Mouse (Mus musculus) CD4-positive, CD25-positive, alpha-beta regulatory T cell, adult 4 months (primary cell): ENCODE measurements around the gene Fance. TPM values are rescaled to one million over a fixed set of nuclear protein-coding genes. Genes with fewer than 3 reads are reported as not detected.
"Not testable (repeated sequence)": the region's sequence is repeated elsewhere in the genome, so short reads cannot be mapped to it uniquely, and the experiment has no call there.

Experiments
- ATAC-seq: one replicate; pipeline ENCODE4 v1.8.0; 2017
- polyA plus RNA-seq, 2 experiments: library from polyadenylated mRNA; unstranded; fragments of 100-300 nt; shearing (Covaris generic); gene quantifications; one replicate each; pipeline ENCODE4 v1.2.1; 2017

The Fance gene
- polyA plus RNA-seq, 2 experiments from 2014 or later: 3.7 to 7.7 TPM

- ATAC-seq: no peak
These were observed 19.6 kb upstream of the Fance start for GRCm38 (mm10) chr17:28293716-28294115.

GRCm38 (mm10) chr17:28294449-28295333, 18.6 kb upstream of the Fance start:
- no peak for ATAC-seq

DNA sequence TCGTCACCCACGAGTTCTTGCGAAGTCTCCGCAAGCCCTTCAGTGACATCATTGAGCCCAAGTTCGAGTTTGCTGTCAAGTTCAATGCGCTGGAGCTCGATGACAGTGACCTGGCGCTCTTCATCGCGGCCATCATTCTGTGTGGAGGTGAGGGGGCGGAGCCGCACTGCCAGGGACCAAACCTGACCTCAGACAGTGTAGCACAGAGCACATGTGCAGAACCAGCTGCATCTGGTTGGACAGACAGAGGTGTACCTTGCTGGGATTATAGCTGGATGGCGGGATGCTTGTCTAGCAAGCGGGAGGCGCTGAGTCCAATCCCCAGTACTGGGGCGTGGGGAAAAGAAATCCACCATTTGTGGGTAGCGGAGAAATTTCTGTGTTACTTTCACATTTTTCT, 14.4 kb upstream of the Fance start:
- no peak for ATAC-seq

GRCm38 (mm10) chr17:28299669-28300320, 13.5 kb upstream of the Fance start:
- ATAC-seq: no peak

DNA sequence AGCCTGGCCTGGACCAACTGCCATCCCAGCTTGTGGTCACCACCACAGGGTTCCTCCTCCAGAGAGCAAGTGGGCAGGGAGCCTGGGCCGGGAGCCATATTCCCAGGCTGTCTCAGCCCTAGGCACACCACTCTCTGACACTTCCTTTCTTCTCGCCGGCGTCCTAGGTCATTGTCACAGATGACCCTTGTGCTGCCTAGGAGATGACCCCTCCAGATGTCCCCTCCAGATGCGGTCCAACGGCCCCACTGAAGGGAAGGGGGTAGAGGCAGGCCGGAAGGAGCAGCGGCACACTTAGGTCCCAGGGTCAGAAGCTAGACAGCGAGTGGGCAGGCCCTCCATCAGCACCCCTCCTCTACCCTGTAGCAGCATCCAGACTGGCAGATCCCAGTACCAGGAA, 13.0 kb upstream of the Fance start:
- ATAC-seq: no peak

DNA sequence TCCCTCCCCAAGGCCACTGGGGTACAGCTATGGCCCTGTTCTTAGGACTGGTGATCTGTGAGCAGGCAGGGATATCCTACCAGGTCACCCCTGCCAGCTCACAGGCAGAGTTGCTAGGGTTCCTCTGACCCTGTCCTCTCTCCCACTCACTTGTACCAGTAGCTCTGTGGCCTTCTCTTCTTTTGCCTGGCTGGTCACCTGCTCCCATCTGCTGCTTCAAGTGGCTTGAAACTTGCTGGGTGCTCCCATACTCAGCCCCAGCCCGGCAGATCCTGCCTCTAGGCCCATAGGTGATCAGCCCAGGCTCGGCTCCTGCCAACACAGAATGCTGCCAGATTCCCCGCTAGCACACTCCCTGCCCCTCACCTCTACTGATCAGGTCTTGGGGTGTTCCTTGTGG, 12.5 kb upstream of the Fance start:
- ATAC-seq: no peak

DNA sequence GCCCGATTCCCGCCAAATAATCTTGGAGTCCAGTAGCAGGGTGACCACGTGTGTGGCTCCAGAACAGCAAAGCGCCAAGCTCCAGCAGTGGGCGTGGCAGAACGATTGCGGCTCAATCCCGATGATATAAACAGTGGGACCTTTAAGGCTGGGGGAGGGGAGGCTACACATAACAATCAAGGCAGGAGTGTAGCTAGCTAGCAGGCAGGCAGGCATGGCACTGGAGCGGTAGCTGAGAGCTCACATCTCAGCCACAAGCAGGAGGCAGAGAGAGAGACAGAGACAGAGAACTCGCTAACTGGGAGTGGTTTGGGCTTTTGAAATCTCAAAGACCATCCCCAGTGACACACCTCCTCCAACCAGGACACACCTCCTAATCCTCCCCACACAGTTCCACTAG, 8.1 kb upstream of the Fance start:
- no peak for ATAC-seq

DNA sequence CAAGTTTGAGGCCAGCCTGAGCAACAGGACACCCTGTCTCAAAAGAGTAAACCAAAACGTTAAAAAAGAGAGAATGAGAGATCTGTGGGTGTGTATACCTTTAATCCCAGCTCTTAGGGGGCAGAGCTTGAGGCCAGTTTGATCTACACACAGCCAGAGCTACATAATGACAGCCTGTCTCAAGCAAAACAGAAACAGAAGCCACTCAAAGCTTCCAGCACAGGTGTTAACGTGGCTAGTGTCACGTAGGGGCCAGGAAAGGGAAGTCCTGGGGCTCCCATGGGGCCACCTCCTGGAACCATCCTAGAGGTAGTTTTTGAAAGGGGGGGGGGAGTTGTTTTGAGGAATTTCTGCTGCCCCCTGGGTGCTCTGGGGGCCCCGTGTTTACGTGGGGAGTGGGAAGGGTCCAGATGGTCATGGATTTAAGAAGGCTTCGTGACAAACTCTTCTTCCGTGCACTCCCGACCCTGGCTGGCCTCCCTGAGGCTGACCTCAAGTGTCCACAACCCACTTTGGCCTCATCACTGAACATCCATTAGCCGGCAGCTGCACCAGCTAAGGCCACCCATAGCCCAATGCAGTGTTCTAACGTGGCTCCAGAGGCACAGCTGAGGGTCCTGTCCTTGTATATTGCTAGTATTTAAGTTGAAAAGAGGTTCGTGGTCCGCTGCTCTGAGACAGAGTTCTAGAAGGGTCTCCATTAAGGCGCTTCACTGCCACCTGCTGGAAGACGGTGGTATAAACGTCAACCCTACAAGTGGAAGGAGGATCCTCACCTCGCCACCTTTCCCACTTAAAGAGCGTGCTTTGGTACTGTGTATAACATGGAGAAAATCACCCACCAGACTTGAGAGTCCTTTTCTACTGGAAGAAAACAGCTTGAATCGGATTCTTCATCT, 4.8 kb upstream of the Fance start:
- peak; percentile 39 for ATAC-seq

DNA sequence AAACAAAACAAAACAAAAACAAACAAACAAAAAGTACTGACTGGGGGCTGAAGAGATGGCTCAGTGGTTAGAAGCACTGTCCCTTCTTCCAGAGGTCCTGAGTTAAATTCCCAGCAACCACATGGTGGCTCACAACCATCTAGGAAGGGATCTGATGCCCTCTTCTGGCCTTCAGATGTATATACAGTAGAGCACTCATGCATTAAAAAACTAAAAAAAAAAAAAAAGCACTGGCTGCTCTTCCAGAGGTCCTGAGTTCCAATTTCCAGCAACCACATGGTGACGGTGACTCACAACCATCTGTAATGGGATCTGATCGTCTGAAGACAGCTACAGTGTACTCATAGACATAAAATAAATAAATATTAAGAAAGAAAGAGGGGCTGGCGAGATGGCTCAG, 2.5 kb upstream of the Fance start:
- ATAC-seq: no peak

- no peak for ATAC-seq
These were observed 1.8 kb upstream of the Fance start for GRCm38 (mm10) chr17:28311366-28312132.

- peak; percentile 5 for ATAC-seq
These were observed 797 bp upstream of the Fance start for GRCm38 (mm10) chr17:28312232-28313211.

DNA sequence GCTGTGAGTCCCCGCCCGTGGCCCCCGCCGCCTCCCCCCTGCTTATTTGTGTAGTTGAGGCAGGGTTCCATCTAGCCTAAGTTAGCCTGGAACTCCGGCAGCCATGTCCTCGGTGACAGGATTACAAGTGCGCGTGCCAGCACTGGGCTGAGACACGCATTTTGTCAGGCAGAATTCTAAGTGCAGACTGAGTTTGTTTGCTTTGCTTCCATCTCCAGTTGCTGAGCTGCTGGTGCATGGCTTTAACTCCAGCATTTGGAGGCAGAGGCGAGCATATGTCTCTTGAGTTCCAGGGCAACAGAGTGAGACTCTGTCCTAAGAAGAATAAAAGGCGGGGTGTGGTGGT, 534 bp downstream of the Fance start:
- ATAC-seq: no peak

DNA sequence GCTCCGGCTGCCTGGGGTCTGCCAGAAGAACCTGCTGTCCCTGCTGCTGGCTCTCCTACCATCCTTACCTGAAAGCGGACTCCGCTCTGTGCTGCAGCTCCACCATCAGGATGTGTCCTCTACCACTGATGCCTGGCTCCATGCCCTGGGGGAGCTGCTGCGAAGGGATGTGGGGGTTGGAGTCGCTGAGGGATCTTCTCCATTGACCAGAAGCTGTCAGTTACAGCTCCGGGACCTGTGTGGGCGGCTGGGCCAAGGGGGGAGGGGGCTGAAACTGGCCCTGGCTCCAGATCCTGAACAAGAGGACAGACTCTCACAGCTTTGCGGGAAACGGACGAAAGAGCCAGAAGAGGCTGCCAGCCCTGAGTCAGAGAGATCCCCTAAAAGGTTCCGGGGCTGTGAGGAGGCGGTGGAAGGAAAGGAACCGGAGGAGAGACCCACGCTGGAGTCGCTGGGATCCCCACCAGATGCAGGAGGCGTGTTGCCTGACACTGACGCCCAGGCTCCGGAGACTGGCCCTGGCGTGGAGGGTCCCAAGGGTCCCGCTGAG, 2.4 kb downstream of the Fance start:
- no peak for ATAC-seq

DNA sequence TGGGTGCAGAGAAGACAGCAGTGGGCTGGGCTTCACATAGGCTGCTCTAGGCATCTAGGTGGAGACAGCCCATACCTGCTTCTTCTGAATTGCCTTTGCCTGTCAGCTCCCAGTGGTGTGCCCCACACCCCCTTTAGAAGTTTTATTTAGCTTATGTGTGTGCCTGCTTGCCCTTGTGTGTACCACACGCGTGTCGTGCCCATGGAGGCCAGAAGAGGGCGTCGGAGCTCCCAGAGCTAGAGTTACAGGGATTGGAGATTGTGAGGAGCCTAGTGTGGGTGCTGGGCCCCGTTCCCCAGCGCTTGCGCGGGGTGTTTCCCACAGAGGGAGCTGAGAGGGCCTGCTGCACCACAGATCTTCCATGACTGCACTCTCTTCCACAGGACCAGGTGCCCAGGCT, 3.2 kb downstream of the Fance start:
- no peak for ATAC-seq

- no peak for ATAC-seq
These were observed 3.8 kb downstream of the Fance start for GRCm38 (mm10) chr17:28317091-28317490.

DNA sequence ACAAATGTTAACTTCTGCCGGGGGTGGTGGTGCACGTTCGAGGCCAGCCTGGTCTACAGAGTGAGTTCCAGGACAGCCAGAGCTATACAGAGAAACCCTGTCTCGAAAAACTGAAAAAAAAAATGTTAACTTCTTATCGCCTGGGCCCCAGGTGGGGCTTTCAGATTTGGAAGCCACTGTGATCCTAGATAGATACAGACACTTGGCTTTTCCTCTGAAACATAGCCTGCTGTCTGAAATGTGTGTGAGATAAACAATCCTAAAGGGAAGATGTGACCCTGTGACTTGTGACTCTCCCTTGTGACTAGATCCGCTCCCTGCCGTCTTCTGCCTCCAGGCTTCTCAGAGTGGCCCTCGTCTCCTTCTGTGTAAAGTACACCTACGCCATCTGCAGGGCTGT, 4.4 kb downstream of the Fance start:
- no peak for ATAC-seq

GRCm38 (mm10) chr17:28321700-28322099, 8.4 kb downstream of the Fance start:
- no peak for ATAC-seq

- no peak for ATAC-seq
These were observed 10.5 kb downstream of the Fance start for GRCm38 (mm10) chr17:28323786-28324185.

DNA sequence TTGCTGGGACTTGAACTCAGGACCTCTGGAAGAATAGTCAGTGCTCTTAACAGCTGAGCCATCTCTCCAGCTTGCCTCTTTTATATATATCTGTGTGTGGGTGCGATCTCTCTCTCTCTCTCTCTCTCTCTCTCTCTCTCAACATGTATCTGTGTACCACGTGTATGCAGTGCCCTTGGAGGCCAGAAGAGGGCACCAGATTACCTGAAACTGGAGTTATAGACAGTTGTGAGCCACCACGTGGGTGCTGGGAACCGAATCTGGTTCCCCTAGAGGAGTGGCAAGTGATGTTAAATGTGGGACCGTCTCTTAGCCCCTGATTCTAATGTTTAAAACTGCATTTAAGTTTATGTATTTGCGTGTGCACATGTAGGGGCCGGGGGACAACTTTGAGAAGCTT, 11.1 kb downstream of the Fance start:
- not testable (repeated sequence) for ATAC-seq

DNA sequence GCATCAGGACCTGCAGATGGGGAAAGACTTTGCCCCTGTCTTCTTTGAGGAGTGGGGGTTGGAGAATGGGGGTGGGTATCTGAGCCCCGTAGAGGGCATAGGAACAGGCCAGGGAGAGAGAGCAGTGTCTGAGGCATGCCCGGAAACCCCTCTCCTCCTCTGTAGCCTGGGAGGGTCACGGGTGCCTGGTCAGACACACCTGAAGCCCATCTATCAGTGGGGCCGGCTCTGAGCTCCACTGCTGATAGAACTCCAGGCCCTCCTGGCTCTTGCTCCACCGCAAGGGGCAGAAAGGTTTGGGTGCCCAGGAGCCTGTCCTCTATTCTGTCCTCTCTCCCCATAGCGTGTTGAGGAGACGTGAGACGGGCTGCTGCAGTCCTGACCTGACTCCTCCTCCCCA, 12.4 kb downstream of the Fance start:
- no peak for ATAC-seq

DNA sequence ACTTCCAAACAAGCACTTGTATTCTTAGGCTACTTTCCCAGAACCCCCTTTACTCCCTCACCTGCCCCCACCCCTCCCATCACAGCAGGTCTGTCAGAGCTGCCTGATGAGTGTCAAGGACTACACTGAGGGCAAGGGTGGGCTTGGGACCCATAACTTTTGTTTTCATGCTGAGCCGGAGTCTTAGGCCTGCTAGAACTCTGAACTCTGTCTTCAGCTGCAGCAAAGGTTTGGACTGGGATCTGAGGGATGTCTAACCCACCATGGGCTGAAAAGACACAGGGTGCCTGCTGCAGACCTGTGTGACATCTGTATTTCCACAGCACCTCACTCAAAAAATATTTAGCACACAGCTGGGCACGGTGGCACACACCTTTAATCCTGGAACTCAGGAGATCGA, 13.6 kb downstream of the Fance start:
- no peak for ATAC-seq
